Mouse (Mus musculus) granulocyte monocyte progenitor cell, adult 5-6 weeks (primary cell): ENCODE data around the gene Tjp2. TPM values are rescaled to one million over a fixed set of nuclear protein-coding genes. Genes with fewer than 3 reads are reported as not detected.

Experiments
- ATAC-seq: replicated peaks from 2 replicates; pipeline ENCODE4 v1.8.0; 2016; ENCODE audit warnings: mild to moderate bottlenecking, moderate TSS enrichment, inconsistent platforms; ENCODE audit not compliant: poor library complexity, severe bottlenecking
- total RNA-seq, 2 experiments: library from RNA; stranded (forward) in 1 of 2; stranded (reverse) in 1 of 2; fragments of 200-712, 200-1000 nt in 1 of 2; fragments of >200 nt in 1 of 2; fragmentation: Nextera tagmentation in 1 of 2; gene quantifications; 2 replicates each; pipeline ENCODE4 v1.2.3; 2014 to 2017

The Tjp2 gene
- total RNA-seq, 2 experiments from 2014 or later, result 4.7 to 5.7 TPM

GRCm38 (mm10) chr19:24076536-24076935 lies 148.3 kb downstream of the Tjp2 start:
- ATAC-seq, result no peak

DNA sequence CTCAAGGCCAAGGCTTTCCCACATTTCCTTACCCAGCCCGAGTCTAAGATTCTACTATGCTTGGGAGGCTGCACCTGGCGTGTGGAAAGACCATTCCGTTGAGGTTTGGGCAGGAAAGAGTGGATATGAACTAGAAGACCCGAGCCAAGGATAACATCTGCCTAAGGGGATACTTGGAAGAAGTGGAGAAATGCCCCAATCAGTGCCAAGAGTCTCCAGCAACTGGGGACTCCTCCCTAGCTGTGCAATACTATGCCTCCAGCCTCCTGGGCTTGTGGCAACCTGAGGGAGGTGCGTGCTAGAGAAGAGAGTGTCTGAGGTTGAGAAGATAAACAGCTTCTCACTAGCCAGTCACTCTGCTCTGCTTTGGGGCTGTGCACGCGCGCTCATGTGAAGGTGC lies 148.9 kb downstream of the Tjp2 start:
- no peak for ATAC-seq

GRCm38 (mm10) chr19:24073155-24073554 lies 151.7 kb downstream of the Tjp2 start:
- no peak for ATAC-seq

GRCm38 (mm10) chr19:24064348-24064895 lies 160.4 kb downstream of the Tjp2 start:
- no peak for ATAC-seq

DNA sequence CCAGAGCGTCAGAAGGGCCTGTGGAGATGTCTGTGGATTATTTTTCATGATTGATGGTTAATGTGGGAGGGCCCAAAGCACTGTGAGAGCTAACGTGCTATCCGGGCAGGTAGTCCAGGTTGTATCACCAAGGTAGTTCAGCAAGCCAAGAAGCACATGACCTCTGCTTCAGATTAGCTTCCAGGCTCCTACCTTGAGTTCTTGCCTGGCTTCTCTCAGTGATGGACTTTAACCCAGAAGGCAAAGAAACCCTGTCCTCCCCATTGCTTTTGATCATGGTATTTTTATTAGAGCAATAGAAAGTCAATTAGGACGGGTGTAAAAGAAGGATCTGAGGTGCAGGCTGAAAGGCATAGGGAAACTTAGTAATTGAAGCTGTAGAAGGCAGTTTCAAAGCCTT lies 161.2 kb downstream of the Tjp2 start:
- ATAC-seq, result no peak

- no peak for ATAC-seq
These were observed 166.0 kb downstream of the Tjp2 start for GRCm38 (mm10) chr19:24058851-24059250.

GRCm38 (mm10) chr19:24058021-24058420 lies 166.8 kb downstream of the Tjp2 start:
- ATAC-seq, result no peak

- ATAC-seq, result no peak
These were observed 167.9 kb downstream of the Tjp2 start for GRCm38 (mm10) chr19:24056880-24057279.

DNA sequence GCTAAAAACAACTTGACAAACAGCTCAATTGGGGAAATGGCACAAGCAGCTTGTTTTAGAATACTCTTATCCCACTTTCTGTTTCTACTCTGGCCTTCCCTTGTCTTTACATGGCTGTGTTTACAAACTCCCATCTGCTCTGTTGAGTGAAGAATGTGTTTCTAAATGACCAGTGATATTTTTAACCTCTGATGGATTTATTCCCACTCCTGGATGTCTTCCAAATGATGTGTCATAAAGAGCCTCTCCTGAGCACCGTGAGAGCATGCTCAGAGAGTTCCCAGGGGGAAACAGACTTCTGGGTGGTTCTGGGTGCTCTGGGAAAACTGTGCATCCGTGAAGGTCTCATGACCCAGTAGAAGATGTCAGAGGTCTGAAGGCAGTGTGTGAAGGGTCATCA lies 169.9 kb downstream of the Tjp2 start:
- ATAC-seq, result no peak

GRCm38 (mm10) chr19:24054265-24054664 lies 170.6 kb downstream of the Tjp2 start:
- no peak for ATAC-seq

GRCm38 (mm10) chr19:24050514-24050913 lies 174.3 kb downstream of the Tjp2 start:
- no peak for ATAC-seq

DNA sequence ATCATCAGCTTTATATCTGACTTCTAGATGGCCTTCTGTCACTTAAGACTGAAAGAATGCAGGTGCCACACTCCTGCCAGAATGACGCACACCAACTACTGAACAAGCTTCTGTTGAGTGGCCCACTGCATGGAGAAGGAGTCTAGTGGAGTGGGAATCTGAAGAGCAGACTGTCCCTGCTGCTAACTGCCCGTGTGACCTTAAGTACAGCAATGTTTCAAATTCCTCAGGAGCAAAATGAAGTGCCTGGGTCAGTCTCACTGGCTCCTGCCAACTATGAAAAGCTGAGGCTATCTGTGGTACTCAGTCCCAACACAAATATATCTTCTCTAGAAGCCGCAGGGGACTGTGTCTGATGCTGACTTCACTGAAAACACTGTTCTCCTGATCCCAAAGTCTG lies 175.5 kb downstream of the Tjp2 start:
- no peak for ATAC-seq

DNA sequence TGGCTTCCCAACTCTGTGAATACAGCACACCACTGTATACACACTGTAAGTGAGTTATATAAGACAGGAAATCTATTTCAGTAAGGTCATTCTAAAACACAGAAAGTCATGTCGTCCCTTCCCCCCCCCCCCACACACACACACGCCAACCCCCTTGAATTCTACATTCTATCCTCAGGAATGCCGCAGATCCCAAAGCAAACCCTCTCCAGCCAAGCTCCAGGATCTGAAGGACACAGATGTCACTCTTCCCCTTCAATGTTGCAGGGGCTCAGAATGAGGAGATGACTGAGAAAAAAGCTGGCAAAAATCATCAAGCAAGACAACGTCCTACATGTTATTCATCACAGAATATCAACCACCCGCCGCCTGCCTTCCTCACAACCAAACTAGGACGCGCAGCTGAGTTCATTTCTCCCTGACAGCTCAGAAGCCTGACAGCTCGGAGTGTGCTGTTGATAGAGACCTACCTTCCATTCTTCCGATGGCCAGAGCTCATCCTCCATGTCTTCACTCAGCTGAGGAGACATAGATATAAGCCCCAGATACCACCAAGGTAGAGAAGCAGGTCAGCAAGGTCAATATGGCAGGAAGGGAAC lies 178.3 kb downstream of the Tjp2 start:
- ATAC-seq, result no peak

Other genes starting within 250 kb of the Tjp2 start
- gene Fam189a2, start 194.0 kb downstream of the Tjp2 start, total RNA-seq (2014; fragmentation: Nextera tagmentation), result not detected in 2 replicates
- gene Fam189a2, start 194.0 kb downstream of the Tjp2 start, total RNA-seq (2017), result not detected in 2 replicates
- gene Fxn, start 55.6 kb upstream of the Tjp2 start, total RNA-seq (2014; fragmentation: Nextera tagmentation), result 44.6 and 48.1 TPM in 2 replicates
- 11.1 and 14.0 TPM in 2 replicates for gene Fxn, start 55.6 kb upstream of the Tjp2 start, total RNA-seq (2017)